Mouse (Mus musculus): ENCODE results near the gene Tnp2. TPM values are rescaled to one million over a fixed set of nuclear protein-coding genes. Genes with fewer than 3 reads are reported as not detected.

Tnp2 gene
- polyA plus RNA-seq, 1 experiment, result not detected

GRCm38 (mm10) chr16:10768821-10769220, 19.6 kb downstream of the Tnp2 start:
- no peak for DNase-seq (ENCODE audit: low spot score)

DNA sequence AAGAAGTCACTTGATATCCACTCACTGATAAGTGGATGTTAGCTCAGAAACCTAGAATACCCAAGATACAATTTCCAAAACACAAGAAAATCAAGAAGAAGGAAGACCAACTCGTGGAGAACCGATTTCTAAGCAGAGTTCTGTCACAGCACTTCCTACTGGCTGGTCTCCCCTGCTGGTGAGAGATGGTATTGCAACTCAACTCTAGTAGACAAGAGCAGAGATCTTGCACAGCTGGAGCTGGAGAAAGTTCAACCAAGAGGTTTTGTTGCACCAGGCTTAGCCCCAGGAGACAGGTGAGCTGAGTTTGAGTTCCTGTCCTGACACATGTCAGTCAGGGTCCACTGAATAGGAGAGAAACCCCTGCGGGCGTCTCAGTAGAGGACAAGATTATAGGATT, 21.3 kb downstream of the Tnp2 start:
- DNase-seq (ENCODE audit: low spot score), result no peak

- DNase-seq (ENCODE audit: low spot score), result no peak
Measured at GRCm38 (mm10) chr16:10764323-10764722, 24.1 kb downstream of the Tnp2 start.

DNA sequence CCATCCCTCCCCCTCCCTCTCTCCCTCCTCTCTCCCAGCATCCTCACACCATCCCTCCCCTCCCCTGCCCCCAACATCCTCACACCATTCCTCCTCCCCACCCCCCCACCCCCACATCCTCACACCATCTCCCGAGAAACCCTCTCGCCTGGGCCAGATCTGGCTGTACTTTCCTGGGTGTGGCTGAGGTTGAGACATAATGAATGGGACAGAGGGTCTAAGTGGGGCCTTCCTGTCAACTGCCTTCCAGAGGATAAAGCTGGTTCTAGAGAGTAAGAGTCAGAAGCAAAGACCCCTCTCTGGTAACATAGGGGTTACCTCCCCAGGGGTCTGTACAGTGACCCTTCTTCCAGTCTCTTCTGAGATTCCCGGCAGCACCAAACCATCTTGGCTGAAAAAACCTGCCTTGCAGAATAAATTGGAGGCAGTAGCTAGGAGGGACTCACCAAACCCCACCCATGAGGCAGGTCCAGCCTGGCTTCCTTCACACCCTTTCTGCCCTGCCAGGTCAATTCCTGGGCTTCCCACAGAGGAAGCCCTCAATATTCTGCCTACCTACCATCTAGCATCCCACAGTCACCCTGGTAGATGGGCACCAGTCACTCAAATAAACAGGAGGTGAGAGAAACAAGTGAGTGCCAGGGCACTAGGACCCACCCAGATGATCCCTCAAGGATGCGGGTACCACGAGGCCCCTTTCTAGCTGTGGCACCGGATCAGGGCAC, 24.8 kb downstream of the Tnp2 start:
- no peak for DNase-seq (ENCODE audit: low spot score)

DNA sequence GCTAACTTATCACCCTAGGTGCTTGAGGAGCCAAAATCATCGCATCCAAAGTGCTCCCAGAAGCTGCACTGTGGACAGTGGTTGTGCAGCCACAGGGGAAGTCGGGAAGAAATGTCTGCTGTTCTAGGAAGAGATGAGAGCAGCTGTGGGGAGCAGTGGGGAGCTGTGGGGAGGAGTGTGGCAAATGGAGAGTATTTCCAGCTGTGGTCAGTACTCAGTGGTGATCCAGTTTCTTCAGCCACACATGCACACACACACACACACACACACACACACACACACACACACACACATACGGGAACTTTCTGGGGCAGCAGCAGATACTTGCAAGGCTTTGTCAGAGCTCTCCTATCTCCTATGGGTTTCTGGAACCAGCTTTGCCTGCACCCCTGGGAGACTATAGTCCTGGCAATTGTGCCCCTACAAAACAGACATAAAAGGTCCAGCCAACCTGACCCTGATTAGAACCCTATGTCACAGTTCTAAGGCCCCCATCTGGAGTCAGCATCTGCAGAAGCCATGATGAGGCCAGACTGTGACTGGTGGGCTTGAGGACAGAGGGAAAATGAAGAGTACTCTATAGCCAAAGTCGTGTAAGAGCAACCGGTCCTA, 25.8 kb downstream of the Tnp2 start:
- no peak for DNase-seq (ENCODE audit: low spot score)

DNA sequence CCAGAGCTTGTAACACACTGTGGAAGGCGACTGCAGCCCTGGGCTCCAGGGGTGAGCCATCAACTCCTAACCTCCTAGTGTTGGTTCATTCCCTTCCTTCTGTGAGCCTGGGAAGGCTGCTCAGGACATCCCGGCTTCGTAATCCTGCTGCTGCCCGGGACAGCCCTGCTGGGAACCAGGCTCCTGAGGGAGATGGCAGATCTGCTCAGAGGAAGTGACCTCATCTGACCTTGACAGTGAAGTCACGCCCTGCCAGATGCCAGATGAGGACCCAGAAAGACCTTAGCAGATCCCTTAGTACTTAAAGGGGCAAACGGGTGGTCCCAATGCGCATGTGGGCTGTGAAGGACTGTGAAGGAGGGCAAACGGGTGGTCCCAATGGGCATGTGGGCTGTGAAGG, 27.3 kb downstream of the Tnp2 start:
- no peak for DNase-seq (ENCODE audit: low spot score)

DNA sequence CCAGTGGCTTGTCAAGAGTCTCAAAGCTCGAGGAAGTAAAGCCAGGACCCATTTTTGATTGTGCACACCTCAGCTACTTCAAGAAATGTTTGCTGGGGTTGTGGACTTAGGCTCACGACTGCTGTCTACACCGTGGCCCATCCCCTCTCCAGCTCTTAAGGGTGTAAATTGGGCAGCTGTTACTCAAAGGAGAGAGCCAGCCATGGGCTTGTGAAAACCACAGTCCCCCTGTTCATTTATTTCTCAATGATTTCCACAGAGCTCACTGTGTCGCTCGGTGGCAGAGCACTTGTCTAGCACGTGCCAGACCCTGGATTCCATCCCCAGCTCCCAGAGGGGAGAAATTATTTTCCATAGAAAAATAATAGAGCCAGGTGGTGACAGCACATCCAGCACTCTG, 32.3 kb downstream of the Tnp2 start:
- no peak for DNase-seq (ENCODE audit: low spot score)

DNA sequence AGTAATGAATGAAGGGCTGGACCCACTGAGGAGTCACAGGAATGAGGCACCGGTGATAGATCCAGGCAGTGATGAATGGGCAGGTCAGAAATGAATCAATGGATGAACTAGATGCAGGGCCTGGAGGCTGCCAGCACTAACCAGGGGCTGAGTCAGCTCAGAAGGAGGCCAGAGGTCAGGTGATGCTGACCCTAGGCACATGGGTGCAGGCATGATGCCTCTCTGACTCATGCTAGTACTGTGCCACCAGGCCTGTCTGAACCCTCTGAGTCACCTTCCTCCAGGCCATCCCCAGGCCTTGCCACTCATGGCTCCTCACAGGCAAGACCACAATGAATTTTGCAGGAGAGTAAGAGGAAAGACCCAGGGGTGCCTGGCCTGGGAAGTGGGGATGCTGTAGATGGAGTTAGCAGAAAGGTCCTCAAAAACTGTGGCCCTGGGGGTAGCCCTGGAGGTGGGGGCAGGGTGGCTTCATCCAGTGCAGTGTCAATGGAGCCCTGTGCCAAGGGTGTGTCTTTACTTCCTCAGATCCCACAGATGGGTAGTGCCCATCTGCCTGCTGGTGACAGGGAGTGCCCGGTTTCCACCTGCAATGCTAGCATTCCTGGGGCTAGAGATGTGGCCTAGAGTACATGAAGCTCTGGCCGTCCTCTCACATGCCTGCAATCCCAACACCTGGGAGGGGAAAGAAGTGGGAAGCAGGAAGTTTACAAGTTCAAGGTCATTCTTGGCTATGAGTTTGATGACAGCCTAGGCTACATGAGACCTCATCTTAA, 33.8 kb downstream of the Tnp2 start:
- DNase-seq (ENCODE audit: low spot score), result no peak

DNA sequence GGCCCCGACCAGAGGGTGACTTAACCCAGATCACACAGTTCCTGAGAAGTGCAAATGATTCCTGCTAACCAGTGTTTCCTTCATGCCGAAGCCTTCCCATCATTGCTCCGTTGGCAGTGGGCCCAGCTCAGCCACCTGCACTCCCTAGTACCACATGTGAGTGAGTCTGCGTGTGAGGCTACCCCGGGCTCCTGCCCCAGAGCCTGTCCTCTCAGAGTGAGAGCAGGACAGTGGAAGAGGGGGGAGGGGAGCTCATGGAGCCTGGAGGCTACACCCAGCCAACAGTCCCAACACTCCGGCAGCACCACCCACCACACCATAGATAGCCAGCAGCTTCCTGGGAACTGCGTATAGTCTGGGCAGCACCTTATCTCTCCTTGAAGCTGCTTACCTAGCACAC, 38.6 kb downstream of the Tnp2 start:
- no peak for DNase-seq (ENCODE audit: low spot score)

DNA sequence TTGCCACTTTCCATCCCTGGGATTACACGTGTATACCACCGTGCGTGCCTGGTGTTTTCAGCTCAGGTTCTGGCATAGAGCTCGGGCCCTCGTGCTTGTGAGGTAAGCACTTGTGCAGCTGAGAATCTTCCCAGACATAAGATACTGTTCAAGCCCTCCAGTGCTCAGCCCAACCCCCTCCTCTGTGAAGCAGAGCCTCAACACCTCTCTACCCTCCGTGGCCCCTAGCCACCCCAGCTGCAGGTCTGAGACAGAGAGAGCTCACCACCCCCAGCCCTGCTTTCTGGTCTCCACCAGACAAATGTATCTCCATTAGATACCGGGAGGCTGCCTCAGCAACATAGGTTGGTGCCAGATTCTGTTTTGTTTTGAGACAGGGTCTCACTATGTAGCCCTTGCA, 39.2 kb downstream of the Tnp2 start:
- DNase-seq (ENCODE audit: low spot score), result no peak

DNA sequence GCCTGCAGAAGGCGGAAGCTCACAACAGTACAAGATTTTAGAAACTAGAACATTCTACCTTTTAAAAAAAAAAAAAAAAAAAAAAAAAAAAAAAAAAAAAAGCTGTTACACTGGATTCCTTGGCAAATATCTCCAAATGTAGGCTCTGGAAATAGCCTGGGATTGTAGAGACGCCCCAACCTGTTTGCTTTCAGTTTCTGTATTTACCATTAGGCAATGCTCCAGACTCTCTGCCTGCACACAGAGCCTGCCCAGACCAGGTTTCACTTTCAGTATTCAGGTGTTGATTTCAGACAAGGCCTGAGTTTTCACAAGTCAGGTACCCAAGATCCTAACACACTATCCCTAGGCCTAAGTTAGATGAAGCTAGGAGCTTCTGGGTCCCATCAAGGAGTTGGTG, 47.4 kb downstream of the Tnp2 start:
- DNase-seq (ENCODE audit: low spot score), result no peak

DNA sequence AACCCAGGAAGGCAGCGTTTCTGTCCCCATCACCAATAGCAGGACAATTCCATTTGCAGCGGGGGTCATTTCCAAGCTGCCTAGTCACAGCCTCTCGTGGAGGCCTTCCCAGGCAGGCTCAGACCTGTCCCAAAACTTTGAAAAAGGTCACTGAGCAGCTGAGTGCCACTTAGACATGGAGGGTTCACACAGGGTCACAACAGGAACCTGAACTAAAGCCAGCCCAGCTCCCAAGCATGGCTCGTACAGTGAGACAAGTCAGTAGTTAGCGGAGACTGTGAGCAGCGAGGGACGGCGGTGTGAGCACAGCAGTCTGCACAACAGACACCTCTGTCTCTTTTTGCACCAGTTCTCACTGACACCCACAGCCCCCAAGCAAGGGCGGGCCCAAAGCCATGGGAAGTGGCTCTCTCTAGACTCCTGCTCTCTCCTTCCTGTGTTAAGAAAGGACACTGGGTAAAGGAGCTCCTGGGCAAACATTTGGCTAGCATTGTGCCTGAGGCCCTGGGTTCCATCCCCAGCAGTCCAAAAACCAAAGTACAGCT, 48.5 kb downstream of the Tnp2 start:
- no peak for DNase-seq (ENCODE audit: low spot score)

DNA sequence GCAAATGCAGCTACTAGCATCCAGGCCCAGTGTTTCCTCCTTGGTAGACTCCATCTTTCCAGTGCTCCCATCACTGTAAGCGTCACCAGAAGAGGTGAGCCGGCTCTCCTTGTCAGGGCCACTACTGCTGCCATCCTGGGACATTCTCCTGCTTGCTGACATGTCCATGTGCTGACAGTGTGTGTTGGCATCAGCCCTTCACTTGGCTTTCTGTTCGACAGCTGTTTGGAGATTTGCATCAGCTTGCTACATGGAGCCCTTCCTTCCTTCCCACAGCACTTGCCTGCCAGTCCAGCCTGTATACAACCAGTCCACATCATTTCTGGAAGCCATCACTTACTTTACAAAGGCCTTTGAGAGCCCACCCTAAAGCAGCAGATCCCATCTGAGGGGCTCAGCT, 49.6 kb downstream of the Tnp2 start:
- no peak for DNase-seq (ENCODE audit: low spot score)

Other genes with a start within 250 kb of the Tnp2 start
- gene Dexi, start 245.6 kb downstream of the Tnp2 start, polyA plus RNA-seq (2012; rRNA removed), result 32.1 and 35.1 TPM in 2 replicates
- 10.0 and 12.8 TPM in 2 replicates for gene Clec16a, start 243.3 kb downstream of the Tnp2 start, polyA plus RNA-seq (2012; rRNA removed)
- 3.9 TPM in 2 replicates for gene Socs1, start 3.1 kb downstream of the Tnp2 start, polyA plus RNA-seq (2012; rRNA removed)
- gene Prm3, start 2.3 kb upstream of the Tnp2 start, polyA plus RNA-seq (2012; rRNA removed), result not detected in 2 replicates
- not detected in 2 replicates for gene Prm2, start 7.5 kb upstream of the Tnp2 start, polyA plus RNA-seq (2012; rRNA removed)
- not detected in 2 replicates for gene Prm1, start 17.2 kb upstream of the Tnp2 start, polyA plus RNA-seq (2012; rRNA removed)
- gene Gm11172, start 24.3 kb upstream of the Tnp2 start, polyA plus RNA-seq (2012; rRNA removed), result not detected in 2 replicates
- gene Rmi2, start 46.4 kb upstream of the Tnp2 start, polyA plus RNA-seq (2012; rRNA removed), result 0.31 and 0.66 TPM in 2 replicates

Data from urinary bladder, adult 2 months (tissue).